ENCODE assay signal across 8 mouse cellular contexts in genomic region chr14:120910320-120910719, GRCm38 (mm10). TPM values are rescaled to one million over a fixed set of nuclear protein-coding genes. Genes with fewer than 3 reads are reported as not detected.
A peak's percentile ranks its signal among the peaks of the same experiment; 100 is the strongest.
DNase-seq lines count a peak whose midpoint lies in the region; ATAC-seq and TF ChIP-seq lines count a peak whose summit lies in the region.

No protein-coding gene starts in this region.

- no peaks in the 10 kb centered on the region for H3K27me3 ChIP-seq in hindbrain, embryonic 14.5 days (ENCODE audit: control insufficient read depth, insufficient read depth, low read length)

- no peaks in the 10 kb centered on the region for H3K36me3 ChIP-seq in hindbrain, embryonic 14.5 days (replicated peaks; ENCODE audit: control insufficient read depth, insufficient read depth)

- peak overlapping the region; percentile 87 for H3K4me2 ChIP-seq in hindbrain, embryonic 14.5 days (replicated peaks)

- TF ChIP-seq POLR2A in embryonic fibroblast, embryonic 13.5 days (IDR thresholded peaks at IDR 0.05; ENCODE audit: low read depth, low read length) = no peak

- peak; percentile 79 for ATAC-seq in hindbrain, embryonic 14.5 days (ENCODE audit: low FRiP score)

- H3K9ac ChIP-seq in hindbrain, embryonic 14.5 days = peak overlapping the region; percentile 67

- WGBS in hindbrain, embryonic 14.5 days = under 1% methylated on average over 17 of the region's 18 CpGs

- peak overlapping the region; percentile 38 for H3K4me3 ChIP-seq in embryonic fibroblast, embryonic 13.5 days (ENCODE audit: insufficient read depth, low read length)
- H3K4me3 ChIP-seq in hindbrain, embryonic 14.5 days (replicated peaks; ENCODE audit: low read length) = peak overlapping the region; percentile 53

- DNase-seq in gastrocnemius, postnatal 10 days = peak; percentile 41
- no peak for DNase-seq in gastrocnemius, adult 8-10 months (ENCODE audit: low spot score in 2 of 2)
- DNase-seq in thymus, postnatal 25 days = peak; percentile 54
- DNase-seq in thymus, postnatal 0 days (ENCODE audit: low spot score) = no peak
- DNase-seq in hindbrain, embryonic 14.5 days (ENCODE audit: low spot score) = no peak
- peak; percentile 15 for DNase-seq in lung, postnatal 25 days (ENCODE audit: low spot score)
- peak; percentile 9 to 18 for DNase-seq in spleen, postnatal 14 days (ENCODE audit: low spot score in 2 of 2)

- no peaks in the 10 kb centered on the region for H3K4me1 ChIP-seq in embryonic fibroblast, embryonic 13.5 days (ENCODE audit: control insufficient read depth, insufficient read depth, low read length)
- H3K4me1 ChIP-seq in hindbrain, embryonic 14.5 days (replicated peaks; ENCODE audit: control insufficient read depth, insufficient read depth, low read length) = peaks cover 13% of the 10 kb centered on the region

- H3K9me3 ChIP-seq in hindbrain, embryonic 14.5 days (ENCODE audit: control insufficient read depth, low read length) = no peaks in the 10 kb centered on the region

- H3K27ac ChIP-seq in embryonic fibroblast, embryonic 13.5 days (ENCODE audit: insufficient read depth, low read length) = peak overlapping the region; percentile 28
- peak overlapping the region; percentile 73 for H3K27ac ChIP-seq in hindbrain, embryonic 14.5 days

- TF ChIP-seq CTCF in embryonic fibroblast, embryonic 13.5 days (IDR thresholded peaks at IDR 0.05; ENCODE audit: borderline replicate concordance, insufficient read depth, low read length) = no peak

RNA-seq across cellular contexts. Expression of gene Ipo5, which starts 0.7 kb away (rescaled TPM):
- 100 to 1,000 TPM in 1 of 2 experiments, 10 to 100 TPM in 1; 98.2 to 101 TPM for total RNA-seq in gastrocnemius, postnatal 10 days (2021)
- total RNA-seq in gastrocnemius, adult 8-10 months (2022) = 100 to 1,000 TPM; 124 to 128 (median 124) TPM
- 51.1 and 52.8 TPM in 2 replicates for polyA plus RNA-seq in thymus, postnatal 0 days (2015; fragmentation: Nextera tagmentation; extraction: Ambion mirVana)
- polyA plus RNA-seq in embryonic fibroblast, embryonic 13.5 days (2011; ENCODE audit: insufficient read length, low read depth, missing spikeins) = 205 and 228 TPM in 2 replicates
- 72.4 and 81.7 TPM in 2 replicates for polyA plus RNA-seq in hindbrain, embryonic 14.5 days (2014; fragmentation: Nextera tagmentation; extraction: Ambion mirVana)

Comparison
In these comparisons a context has a peak if more than half of its experiments do, and no peak if none do; other contexts are left out.
1. DNase-seq: peak in gastrocnemius, postnatal 10 days (single experiment), thymus, postnatal 25 days (single experiment), lung, postnatal 25 days (single experiment) and spleen, postnatal 14 days (2 of 2); none in gastrocnemius, adult 8-10 months (0 of 2), thymus, postnatal 0 days (single experiment) and hindbrain, embryonic 14.5 days (single experiment).